Mouse (Mus musculus): ENCODE data around the gene Swsap1.

Gene Swsap1

GRCm38 (mm10) chr9:21955570-21956281, at the start of gene Swsap1:
Gene Swsap1, plus strand, starts transcription at chr9:21955755.
- DNase-seq (ENCODE audit: low spot score), result peak; percentile 98

- DNase-seq (ENCODE audit: low spot score), result no peak
Measured at GRCm38 (mm10) chr9:21908216-21908615, 47.3 kb upstream of the Swsap1 start.

GRCm38 (mm10) chr9:21909474-21910223, 45.9 kb upstream of the Swsap1 start:
- no peak for DNase-seq (ENCODE audit: low spot score)

GRCm38 (mm10) chr9:21916851-21917492, 38.6 kb upstream of the Swsap1 start:
- DNase-seq (ENCODE audit: low spot score), result no peak

- DNase-seq (ENCODE audit: low spot score), result no peak
Measured at GRCm38 (mm10) chr9:21917493-21918034, 38.0 kb upstream of the Swsap1 start.

GRCm38 (mm10) chr9:21918035-21918592, 37.4 kb upstream of the Swsap1 start, which contains the start of gene Rab3d:
Gene Rab3d, minus strand, starts transcription at chr9:21918192.
- peak; percentile 84 for DNase-seq (ENCODE audit: low spot score)

- peak; percentile 23 for DNase-seq (ENCODE audit: low spot score)
Measured at GRCm38 (mm10) chr9:21918692-21919384, 36.7 kb upstream of the Swsap1 start.

GRCm38 (mm10) chr9:21923036-21923435, 32.5 kb upstream of the Swsap1 start:
- DNase-seq (ENCODE audit: low spot score), result no peak

GRCm38 (mm10) chr9:21923490-21924098, 32.0 kb upstream of the Swsap1 start:
- DNase-seq (ENCODE audit: low spot score), result no peak

GRCm38 (mm10) chr9:21924099-21924493, 31.5 kb upstream of the Swsap1 start:
- DNase-seq (ENCODE audit: low spot score), result peak; percentile 98

- no peak for DNase-seq (ENCODE audit: low spot score)
Measured at GRCm38 (mm10) chr9:21925034-21925433, 30.5 kb upstream of the Swsap1 start.

GRCm38 (mm10) chr9:21925506-21925905, 30.0 kb upstream of the Swsap1 start:
- DNase-seq (ENCODE audit: low spot score), result no peak

GRCm38 (mm10) chr9:21926155-21926554, 29.4 kb upstream of the Swsap1 start:
- DNase-seq (ENCODE audit: low spot score), result peak; percentile 48

- DNase-seq (ENCODE audit: low spot score), result no peak
Measured at GRCm38 (mm10) chr9:21926784-21927183, 28.8 kb upstream of the Swsap1 start.

- peak; percentile 99 for DNase-seq (ENCODE audit: low spot score)
Measured at GRCm38 (mm10) chr9:21927208-21927753, 28.3 kb upstream of the Swsap1 start, which contains the start of the genes Ccdc159 and Tmem205. Gene Ccdc159, plus strand, starts transcription at chr9:21927471. Gene Tmem205, minus strand, starts transcription at chr9:21927556.

- no peak for DNase-seq (ENCODE audit: low spot score)
Measured at GRCm38 (mm10) chr9:21929208-21929607, 26.3 kb upstream of the Swsap1 start.

GRCm38 (mm10) chr9:21932006-21932405, 23.5 kb upstream of the Swsap1 start:
- no peak for DNase-seq (ENCODE audit: low spot score)

GRCm38 (mm10) chr9:21932445-21933137, 23.0 kb upstream of the Swsap1 start:
- no peak for DNase-seq (ENCODE audit: low spot score)

- no peak for DNase-seq (ENCODE audit: low spot score)
Measured at GRCm38 (mm10) chr9:21934021-21934420, 21.5 kb upstream of the Swsap1 start.
